Comparison of ENCODE assay signal across 16 mouse cellular contexts in the genomic region with DNA sequence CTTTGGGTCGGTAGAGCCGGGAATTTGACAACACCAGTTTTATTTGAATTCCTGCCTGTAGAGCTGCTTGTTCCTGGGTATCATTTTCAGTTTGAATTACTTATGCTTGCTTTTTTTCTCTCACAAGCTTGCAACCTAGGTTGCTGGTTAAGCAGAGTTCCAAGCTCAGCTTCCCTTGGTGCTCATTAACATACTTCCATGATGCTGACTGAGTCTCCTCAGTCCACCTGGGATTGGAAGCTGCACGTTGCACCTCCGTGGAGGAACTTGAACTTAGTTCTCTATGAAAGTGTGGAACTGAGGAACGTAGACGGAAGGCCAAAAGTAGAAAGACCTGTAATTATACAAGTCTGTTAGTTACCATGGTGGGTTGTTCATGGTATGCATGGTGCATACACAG.
"Had no signal": no experiment of that assay in that cellular context is flagged by ENCODE, and none has a peak within 500 bp of the region (broad histone marks: within the 10 kb centered on the region; RNA-seq: fewer than 3 reads in every experiment).

No protein-coding gene starts in this region.

- ATAC-seq: intestine, embryonic 16.5 days; midbrain, embryonic 16.5 days had no signal

- H3K36me3 ChIP-seq: hindbrain, embryonic 15.5 days; lung, embryonic 15.5 days; midbrain, embryonic 12.5 days; neural tube, embryonic 13.5 days had no signal

- H3K9ac ChIP-seq: hindbrain, embryonic 15.5 days; lung, embryonic 15.5 days; midbrain, embryonic 12.5 days; neural tube, embryonic 13.5 days had no signal

- H3K9me3 ChIP-seq: hindbrain, embryonic 15.5 days; lung, embryonic 15.5 days; midbrain, embryonic 12.5 days; neural tube, embryonic 13.5 days had no signal

- DNase-seq: kidney, postnatal 14 days; layer of hippocampus, adult 9-11 months; left cerebral cortex, postnatal 4 days; lung, postnatal 14 days; retina, postnatal 1 day; right cerebral cortex, postnatal 4 days; spleen, adult 18-20 months; thymus, adult 18-20 months; thymus, postnatal 14 days had no signal

- H3K27me3 ChIP-seq: hindbrain, embryonic 15.5 days; lung, embryonic 15.5 days; midbrain, embryonic 12.5 days; neural tube, embryonic 13.5 days had no signal

- H3K4me3 ChIP-seq: hindbrain, embryonic 15.5 days; lung, embryonic 15.5 days; midbrain, embryonic 12.5 days; neural tube, embryonic 13.5 days had no signal

- H3K27ac ChIP-seq: hindbrain, embryonic 15.5 days; lung, embryonic 15.5 days; macrophage; midbrain, embryonic 12.5 days; neural tube, embryonic 13.5 days had no signal

- H3K4me1 ChIP-seq: lung, embryonic 15.5 days; neural tube, embryonic 13.5 days had no signal

- H3K4me2 ChIP-seq: hindbrain, embryonic 15.5 days; lung, embryonic 15.5 days; midbrain, embryonic 12.5 days; neural tube, embryonic 13.5 days had no signal
